Mouse (Mus musculus) layer of hippocampus, postnatal 14 days (tissue): Measurements from ENCODE around the gene Dkk2. TPM values are rescaled to one million over a fixed set of nuclear protein-coding genes. Genes with fewer than 3 reads are reported as not detected.

Experiments
- DNase-seq, 2 experiments: peaks; one replicate each; pipeline ENCODE4 v3.0.0; 2021 to 2022; ENCODE audit warnings: low spot score in 2 of 2, mixed read lengths in 1 of 2
- total RNA-seq, 2 experiments: library from RNA; stranded (reverse); gene quantifications; 2 replicates each; pipeline ENCODE4 v1.2.3; 2021

Gene Dkk2
- total RNA-seq, 2 experiments from 2014 or later = 0.43 to 0.51 TPM

- DNase-seq = no peak
Observed at GRCm38 (mm10) chr3:132122581-132122980, 37.5 kb downstream of the Dkk2 start.

DNA sequence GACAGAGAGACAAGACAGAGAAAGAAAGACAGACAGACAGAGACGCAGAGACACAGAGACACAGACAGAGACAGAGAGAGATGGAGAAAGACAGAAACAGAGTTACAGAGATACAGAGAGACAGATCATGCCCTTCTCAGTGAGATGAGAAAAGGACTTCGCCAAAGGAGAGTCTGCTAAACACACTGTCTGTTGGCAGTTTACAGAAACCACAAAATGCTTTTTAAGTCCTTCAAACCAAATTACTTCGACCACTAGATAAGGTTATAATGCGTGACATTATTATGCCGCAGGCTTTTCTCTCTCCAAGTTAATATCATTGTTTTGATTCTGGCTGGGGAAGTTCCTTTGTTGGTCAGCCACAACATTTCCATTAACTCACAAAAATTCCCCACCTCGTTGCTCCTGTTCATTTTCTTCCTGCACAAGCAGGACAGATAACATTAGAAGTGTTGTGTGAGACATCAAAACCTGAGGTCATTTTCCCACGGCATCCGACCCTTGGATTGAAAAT, 40.2 kb downstream of the Dkk2 start:
- DNase-seq = no peak

DNA sequence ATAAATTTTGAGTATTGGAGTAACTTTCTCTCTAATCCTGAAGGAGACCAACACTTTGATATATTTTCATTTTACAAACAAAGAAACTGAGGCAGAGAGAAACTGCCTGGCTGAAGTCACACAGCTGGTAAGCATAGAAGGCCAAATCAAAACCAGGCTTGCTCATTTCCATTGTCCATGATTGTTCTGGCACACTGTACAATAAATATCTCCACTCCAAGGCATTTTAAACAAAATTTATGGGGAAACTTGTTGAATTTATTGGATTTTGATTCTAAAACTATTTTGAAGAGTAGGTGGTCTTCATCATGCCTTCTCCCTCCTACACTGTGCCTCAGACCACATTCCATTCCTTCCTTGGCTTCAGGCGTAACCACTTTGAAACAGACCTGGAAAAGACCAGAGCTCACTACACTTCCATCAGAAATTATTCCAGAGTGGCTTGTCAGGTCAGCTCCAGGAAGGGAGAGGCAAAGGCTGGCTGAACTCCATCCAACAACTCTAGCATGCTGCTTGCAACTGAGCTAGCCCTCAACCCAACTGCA, 44.7 kb downstream of the Dkk2 start:
- DNase-seq = no peak

- DNase-seq = no peak
Observed at GRCm38 (mm10) chr3:132130781-132131180, 45.7 kb downstream of the Dkk2 start.

DNA sequence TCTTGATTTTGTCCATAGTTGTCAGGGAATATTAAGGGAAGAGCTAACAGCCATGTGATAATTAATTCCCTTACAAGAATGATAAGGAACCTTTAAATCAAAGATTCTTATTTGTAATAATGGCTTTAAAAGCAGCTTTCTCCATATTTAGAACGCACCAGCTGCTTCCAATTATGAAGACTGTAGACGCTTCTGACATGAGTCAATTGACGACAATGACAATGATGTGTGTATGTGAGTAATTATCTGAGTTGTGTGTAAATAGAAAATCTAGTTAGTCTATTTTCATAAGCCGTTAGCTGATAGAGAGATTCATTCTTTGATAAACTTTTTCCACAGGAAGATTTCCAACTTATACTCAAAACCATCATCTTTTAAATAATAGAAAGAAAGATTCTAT, 46.8 kb downstream of the Dkk2 start:
- no peak for DNase-seq

DNA sequence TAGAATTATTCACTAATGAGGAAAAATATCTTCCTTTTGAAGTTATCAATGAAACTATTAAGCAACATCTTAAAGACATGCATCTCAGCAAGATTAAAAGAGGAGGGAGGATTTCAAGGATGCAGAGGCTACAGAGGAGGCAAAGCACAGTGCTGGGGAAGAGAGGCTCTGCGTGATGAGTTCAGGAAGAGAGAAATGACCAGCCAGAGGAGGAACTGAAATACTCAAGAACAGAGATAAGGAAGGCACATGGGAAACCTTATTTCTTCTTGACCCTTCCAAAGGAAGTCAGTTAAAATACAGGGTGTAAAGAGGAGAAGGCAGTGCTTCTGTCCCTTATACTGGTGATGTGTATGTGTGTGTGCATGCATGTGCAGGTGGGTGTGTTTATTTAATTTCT, 49.4 kb downstream of the Dkk2 start:
- no peak for DNase-seq

DNA sequence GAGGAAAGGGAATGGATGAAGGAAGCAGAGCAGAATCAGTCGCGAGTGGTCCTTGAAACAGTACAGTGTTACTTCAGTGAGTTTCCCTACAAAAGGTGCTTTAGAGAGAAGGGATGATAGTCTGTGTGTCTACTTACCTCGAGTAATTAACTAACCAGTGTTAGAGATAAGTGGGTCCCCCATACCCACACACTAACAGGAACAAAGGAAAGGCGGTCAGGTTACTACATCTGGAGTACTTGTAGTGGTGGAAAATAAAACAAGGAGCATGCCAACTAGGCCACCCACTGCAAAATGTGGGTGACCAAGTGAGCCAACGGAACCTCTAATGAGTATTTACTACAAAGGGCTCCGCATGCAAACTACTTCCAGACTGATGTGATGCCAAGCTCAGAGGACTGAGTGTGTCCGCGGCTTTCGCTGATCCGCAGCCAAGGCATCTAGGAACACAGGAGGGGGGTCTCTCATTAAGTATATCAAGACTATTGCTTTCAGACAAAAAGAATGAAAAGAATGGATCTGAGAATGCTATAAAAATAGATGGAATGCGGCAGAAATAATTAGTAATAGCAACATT, 52.8 kb downstream of the Dkk2 start:
- peak; percentile 6 to 28 for DNase-seq

DNA sequence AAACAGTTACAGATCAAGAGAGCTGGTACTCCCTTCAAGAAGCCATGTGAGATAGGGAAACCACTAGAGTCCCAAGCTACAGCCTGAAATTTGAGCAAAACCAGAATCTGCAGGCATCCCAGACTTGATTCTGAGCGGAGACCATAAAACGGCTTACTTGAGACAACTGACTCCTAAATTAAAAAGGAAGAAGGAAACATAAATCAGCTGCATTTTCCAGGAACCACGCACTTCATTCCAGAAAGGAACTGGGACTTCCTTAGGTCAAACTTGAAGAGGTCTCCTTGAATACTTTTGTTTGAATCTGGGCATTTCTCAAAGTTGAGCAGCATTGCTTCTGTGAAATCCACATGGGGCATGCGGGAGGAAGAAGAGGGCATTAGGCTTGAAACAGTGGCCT, 55.9 kb downstream of the Dkk2 start:
- no peak for DNase-seq

DNA sequence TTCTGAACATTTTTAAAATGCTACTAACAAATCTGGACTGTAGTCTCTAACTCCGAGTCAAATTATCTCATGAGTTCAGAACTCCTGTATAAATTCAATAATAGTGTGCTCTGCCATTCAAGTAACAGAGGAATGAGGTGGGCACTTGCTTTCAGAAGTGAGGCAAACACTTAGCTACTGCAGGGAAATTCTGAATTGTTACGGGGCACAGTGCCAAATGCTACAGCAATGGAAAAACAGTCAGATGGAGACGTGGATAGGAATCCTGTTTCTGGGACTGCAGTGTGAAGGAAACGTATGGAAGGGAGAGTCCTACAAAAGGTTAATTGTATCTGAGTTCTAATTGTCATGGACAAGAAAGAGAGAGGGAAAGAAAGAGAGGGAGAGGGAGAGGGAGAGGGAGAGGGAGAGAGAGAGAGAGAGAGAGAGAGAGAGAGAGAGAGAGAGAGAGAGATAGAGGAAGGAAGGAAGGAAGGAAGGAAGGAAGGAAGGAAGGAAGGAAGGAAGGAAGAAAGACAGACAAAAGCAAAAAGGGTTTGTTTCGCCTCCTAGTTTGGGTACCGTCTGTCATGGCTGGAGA, 64.4 kb downstream of the Dkk2 start:
- no peak for DNase-seq

DNA sequence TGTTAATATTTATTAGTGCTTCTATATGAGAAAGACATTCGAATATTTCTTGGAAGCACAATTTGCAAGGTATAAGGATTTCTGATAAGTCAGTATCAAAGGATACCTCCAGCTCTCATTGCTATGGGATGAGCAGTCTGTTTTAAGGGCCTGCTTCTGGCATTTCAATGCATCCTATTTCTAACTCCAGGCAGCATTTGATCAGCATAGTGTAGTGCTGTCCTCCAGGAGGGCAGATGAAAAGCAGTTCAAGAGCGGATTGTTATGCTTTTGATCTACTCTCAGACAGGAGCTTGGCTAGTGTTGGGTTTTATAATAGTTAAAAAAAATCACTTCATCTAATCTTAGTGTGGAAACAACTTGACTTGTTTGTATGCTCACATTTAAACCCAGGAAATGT, 73.7 kb downstream of the Dkk2 start:
- DNase-seq = no peak

DNA sequence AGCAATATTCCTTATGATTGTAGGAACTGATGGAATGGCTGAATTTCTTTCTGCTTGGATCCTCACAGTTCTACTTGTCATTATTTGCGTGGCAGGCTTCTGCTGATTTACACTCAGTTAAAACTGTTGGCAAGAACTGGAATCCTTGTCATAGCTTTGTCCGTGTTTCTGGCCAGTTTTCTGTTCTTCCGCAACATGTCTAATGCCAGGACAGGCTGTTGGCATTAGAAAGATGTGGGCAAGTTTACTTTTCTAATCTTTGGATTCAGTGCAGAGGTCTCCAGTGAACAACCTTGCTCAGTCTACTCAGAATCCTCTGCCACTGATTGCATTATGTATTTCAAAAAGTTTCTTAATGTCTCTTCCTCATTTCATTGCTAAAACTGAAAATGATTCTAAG, 83.8 kb downstream of the Dkk2 start:
- no peak for DNase-seq

GRCm38 (mm10) chr3:132186888-132187552, 101.9 kb downstream of the Dkk2 start:
- DNase-seq = no peak

GRCm38 (mm10) chr3:132201950-132202349, 116.9 kb downstream of the Dkk2 start:
- no peak for DNase-seq

DNA sequence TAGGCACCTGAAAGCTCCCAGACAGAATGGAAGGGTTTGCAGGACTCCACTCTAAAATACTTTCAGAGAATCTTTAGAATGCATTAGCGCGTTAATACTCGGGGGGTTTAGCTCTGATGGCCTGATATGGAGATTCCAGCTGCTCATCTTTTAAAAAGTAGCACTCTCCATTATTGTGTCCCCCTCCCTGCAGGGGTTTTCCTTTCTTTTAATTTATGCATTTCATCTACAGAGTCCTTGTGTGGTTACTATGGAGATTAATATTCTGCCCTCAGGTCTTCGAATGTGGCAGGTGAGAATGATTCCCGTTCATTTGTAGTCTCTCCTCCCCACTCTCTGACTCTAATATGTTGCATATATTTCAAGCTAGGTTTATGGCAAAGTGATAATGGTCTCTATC, 117.6 kb downstream of the Dkk2 start:
- no peak for DNase-seq

- peak; percentile 7 to 14 for DNase-seq
Observed at GRCm38 (mm10) chr3:132207469-132207868, 122.4 kb downstream of the Dkk2 start.

DNA sequence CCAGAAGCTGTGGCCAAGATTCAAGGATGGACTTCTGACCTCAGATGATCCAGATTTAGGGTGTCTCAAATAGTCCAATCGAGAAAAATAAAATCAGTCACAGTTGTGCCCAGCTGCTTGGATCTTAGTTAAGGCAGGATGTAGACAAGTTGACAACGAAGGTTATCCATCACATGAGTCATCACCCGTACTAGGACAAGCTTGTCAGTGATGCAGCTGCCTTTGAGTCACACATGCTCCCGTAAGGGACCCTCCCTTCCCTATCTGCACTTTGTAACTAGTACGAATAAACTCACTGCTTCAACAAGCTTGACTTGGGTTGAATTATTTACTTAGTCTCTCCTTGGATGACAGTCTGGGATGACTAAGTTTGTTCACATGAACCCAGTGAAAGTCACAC, 126.2 kb downstream of the Dkk2 start:
- DNase-seq = no peak

DNA sequence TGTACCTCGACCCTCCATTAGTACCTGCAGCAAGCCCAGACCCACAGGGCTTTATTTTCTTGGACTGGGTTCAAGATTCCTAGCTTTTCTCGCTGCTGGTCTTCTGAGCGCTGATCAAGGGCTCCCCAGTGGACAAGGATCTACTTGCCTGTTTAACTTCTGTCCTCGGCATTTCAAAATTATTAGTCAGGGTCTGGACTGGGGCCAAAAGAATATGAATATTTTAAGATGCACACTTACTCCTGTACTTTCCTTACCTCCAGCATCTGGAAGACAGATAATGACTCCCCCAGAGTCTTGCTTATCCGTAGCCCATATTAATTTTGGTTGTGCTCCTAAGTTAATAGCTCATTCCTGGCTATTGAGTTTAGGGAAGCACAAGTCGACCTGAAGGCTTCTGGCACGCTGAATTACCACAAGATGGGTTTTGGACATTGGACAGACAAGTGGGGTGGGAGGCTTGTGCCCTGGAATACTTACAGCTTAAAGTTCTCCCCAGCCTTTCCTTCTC, 134.9 kb downstream of the Dkk2 start:
- DNase-seq = no peak

DNA sequence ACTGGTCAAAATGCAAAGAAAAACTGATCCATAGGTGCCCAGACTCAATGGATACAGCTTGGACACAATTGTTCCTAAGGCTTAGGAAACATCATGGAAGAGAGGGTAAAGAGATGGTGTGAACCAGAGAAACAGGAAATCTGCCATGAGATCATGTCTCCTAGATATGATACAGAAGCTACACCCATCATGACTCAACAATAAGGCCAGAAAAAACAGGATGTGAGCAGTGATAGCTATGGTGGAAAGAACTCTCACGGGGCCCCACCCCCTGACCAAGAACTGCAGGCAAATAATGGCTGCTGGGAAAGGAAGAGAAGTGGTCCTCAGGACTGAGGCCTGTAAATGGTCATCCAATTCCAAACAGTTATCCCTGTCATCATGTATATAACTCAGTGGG, 142.5 kb downstream of the Dkk2 start:
- no peak for DNase-seq
